ENCODE assay signal across 12 mouse cellular contexts in the genomic region with DNA sequence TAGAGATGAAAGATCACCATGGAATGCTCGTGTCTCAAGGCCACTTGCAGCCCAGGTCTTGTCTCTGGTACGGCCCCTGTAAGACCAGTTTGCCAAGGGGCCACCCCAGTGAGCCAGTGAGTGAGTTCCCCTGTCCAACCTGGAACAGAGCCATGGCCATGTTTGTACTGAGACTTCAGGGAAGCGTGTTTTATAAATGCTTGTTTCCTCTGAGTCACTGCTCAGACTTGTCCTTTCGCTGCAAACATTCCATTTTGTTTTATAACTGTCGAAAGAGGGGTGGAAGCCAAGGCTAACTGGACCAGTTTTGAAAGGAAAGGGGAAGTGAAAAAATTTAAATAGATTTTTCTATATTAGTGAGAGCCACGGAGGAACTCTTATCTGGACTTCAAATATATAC. TPM values are rescaled to one million over a fixed set of nuclear protein-coding genes. Genes with fewer than 3 reads are reported as not detected.
DNase-seq lines count a peak whose midpoint lies in the region; ATAC-seq and TF ChIP-seq lines count a peak whose summit lies in the region.
"Had no signal": no experiment of that assay in that cellular context is flagged by ENCODE, and none has a peak within 500 bp of the region (broad histone marks: within the 10 kb centered on the region; RNA-seq: fewer than 3 reads in every experiment).

No protein-coding gene starts in this region.

- dilution Hi-C loops in CH12.LX (cut with MboI; ENCODE audit: extremely low pct_ligation_motif_present, extremely low pct_unique_long_range_greater_than_20kb, low sequenced_read_pairs), result no loop called here

- TF ChIP-seq RAD21 in CH12.LX (IDR thresholded peaks at IDR 0.05; ENCODE audit: low read depth, low read length), result no peak

- H3K79me2 ChIP-seq in CH12.LX (replicated peaks; ENCODE audit: control insufficient read depth, extremely low read depth, insufficient read depth, poor library complexity, severe bottlenecking), result no peaks in the 10 kb centered on the region

- in situ Hi-C loops in CH12.LX (cut with MboI; ENCODE audit: low pct_ligation_motif_present, low pct_unique_long_range_greater_than_20kb, low sequenced_read_pairs), result no loop called here

- peaks cover 2 to 5% of the 10 kb centered on the region in 2 experiments; a peak in 2 of 4 replicates for H3K4me1 ChIP-seq in CH12.LX (ENCODE audit: control insufficient read depth in 1 of 2, insufficient read depth in 2 of 2)
- H3K4me1 ChIP-seq: neural tube, embryonic 13.5 days had no signal

- TF ChIP-seq CTCF in CH12.LX (conservative IDR thresholded peaks at IDR 0.05 in 1 of 2, IDR thresholded peaks at IDR 0.05 in 1 of 2; ENCODE audit: low read depth in 2 of 2, low read length in 2 of 2), result no peak
- no peak for TF ChIP-seq CTCF in gastrocnemius, adult 2 months (IDR thresholded peaks at IDR 0.05)

- H3K36me3 ChIP-seq in CH12.LX (replicated peaks in 1 of 2; ENCODE audit: control insufficient read depth in 1 of 2, insufficient read depth in 1 of 2, low read length in 1 of 2), result no peaks in the 10 kb centered on the region
- H3K36me3 ChIP-seq: neural tube, embryonic 13.5 days had no signal

- no peak for ATAC-seq in granulocyte monocyte progenitor cell, adult 5-6 weeks (replicated peaks; ENCODE audit: poor library complexity, severe bottlenecking)
- ATAC-seq: CD4-positive, CD25-positive, alpha-beta regulatory T cell, adult 4 months had no signal

- TF ChIP-seq EP300 in CH12.LX (IDR thresholded peaks at IDR 0.05; ENCODE audit: low read length), result peak; percentile 52; the same call in 1 of the 2 replicates

- H3K4me3 ChIP-seq in CH12.LX (replicated peaks in 1 of 3; ENCODE audit: low read depth in 2 of 3, low read length in 2 of 3, poor library complexity in 1 of 3), result no peak overlapping the region
- no peak overlapping the region for H3K4me3 ChIP-seq in gastrocnemius, adult 2 months
- H3K4me3 ChIP-seq: neural tube, embryonic 13.5 days had no signal

- no peak overlapping the region for H3K9ac ChIP-seq in CH12.LX (ENCODE audit: insufficient read depth, low read depth)
- H3K9ac ChIP-seq: neural tube, embryonic 13.5 days had no signal

- H3K27me3 ChIP-seq in CH12.LX (replicated peaks), result no peaks in the 10 kb centered on the region
- H3K27me3 ChIP-seq: neural tube, embryonic 13.5 days had no signal

- no peak overlapping the region for H3K27ac ChIP-seq in CH12.LX (ENCODE audit: insufficient read depth, low read depth)
- H3K27ac ChIP-seq in gastrocnemius, adult 2 months, result no peak overlapping the region
- H3K27ac ChIP-seq: macrophage; neural tube, embryonic 13.5 days had no signal

- H3K9me3 ChIP-seq in CH12.LX (replicated peaks; ENCODE audit: low read length), result no peaks in the 10 kb centered on the region
- H3K9me3 ChIP-seq: neural tube, embryonic 13.5 days had no signal

- peak; percentile 90 for DNase-seq in heart, adult 11 months
- DNase-seq in heart, postnatal 36 days, result no peak
- DNase-seq in CH12.LX (ENCODE audit: extremely low read depth), result no peak
- DNase-seq in gastrocnemius, adult 2 months, result peak; percentile 25
- DNase-seq in lung, postnatal 4 days, result peak; percentile 70 to 73
- DNase-seq in embryo, embryonic 10.5 days (ENCODE audit: low spot score), result no peak
- no peak for DNase-seq in right cerebral cortex, postnatal 36 days (ENCODE audit: low spot score in 2 of 2)
- DNase-seq: thymus, postnatal 25 days had no signal

- TF ChIP-seq POLR2A in CH12.LX (IDR thresholded peaks at IDR 0.05; ENCODE audit: low read depth, low read length), result no peak

- no peak overlapping the region for H3K4me2 ChIP-seq in CH12.LX (ENCODE audit: insufficient read depth, low read depth, poor library complexity, severe bottlenecking)
- H3K4me2 ChIP-seq: neural tube, embryonic 13.5 days had no signal

- intact Hi-C loops in heart, postnatal 36 days (cut with DNase I), result no loop called here
- intact Hi-C loops in gastrocnemius, adult 2 months (cut with DNase I), result no loop called here

TF ChIP-seq in CH12.LX, 34 proteins besides CTCF, POLR2A, EP300 and RAD21:
- TF ChIP-seq JUN (IDR thresholded peaks at IDR 0.05; ENCODE audit: insufficient read depth, low read depth, low read length), result no peak
- 0 out of 2 replicates have a peak, but pooled peaks have one; percentile 9 for TF ChIP-seq IRF4 (IDR thresholded peaks at IDR 0.05; ENCODE audit: low read depth, low read length)

RNA-seq across cellular contexts. Expression of gene Arhgap20, which starts 37.2 kb away (rescaled TPM):
- total RNA-seq in heart, postnatal 36 days (2021), result 10 to 100 TPM; 28.1 to 29.9 TPM
- total RNA-seq in CH12.LX (2012; rRNA removed) (0.50 and 0.93 TPM in 2 replicates), CH12.LX (2014; rRNA removed) (0.54 and 0.65 TPM in 2 replicates)
- 0.60 TPM in 2 replicates for polyA plus RNA-seq in CH12.LX (2012; ENCODE audit: insufficient read length, low read depth)
- total RNA-seq in gastrocnemius, adult 2 months (2021), result 10 to 100 TPM; 26.5 to 40.1 TPM
- total RNA-seq in granulocyte monocyte progenitor cell, adult 5-6 weeks (2014; fragmentation: Nextera tagmentation), result not detected in 2 replicates
- total RNA-seq in granulocyte monocyte progenitor cell, adult 5-6 weeks (2017), result not detected in 2 replicates
- polyA plus RNA-seq: macrophage had no signal

Comparison
In these comparisons a context has a peak if more than half of its experiments do, and no peak if none do; other contexts are left out.
1. DNase-seq: peak in heart, adult 11 months (single experiment), gastrocnemius, adult 2 months (single experiment) and lung, postnatal 4 days (2 of 2); none in heart, postnatal 36 days (0 of 2), CH12.LX (single experiment), embryo, embryonic 10.5 days (single experiment) and right cerebral cortex, postnatal 36 days (0 of 2).
2. RNA of gene Arhgap20, which starts 37.2 kb away (total RNA-seq): 26.5 to 40.1 TPM in gastrocnemius, adult 2 months and 28.1 to 29.9 TPM in heart, postnatal 36 days; 0.50 to 0.93 TPM in CH12.LX and not detected in granulocyte monocyte progenitor cell, adult 5-6 weeks; every median in the first group is over 10 times any median in the second.